Mouse (Mus musculus): ENCODE measurements around the gene Phpt1.

Phpt1 gene

GRCm38 (mm10) chr2:25582466-25583119 is 7.6 kb upstream of the Phpt1 start:
- DNase-seq (ENCODE audit: low spot score) = no peak

- DNase-seq (ENCODE audit: low spot score) = no peak
Measured at GRCm38 (mm10) chr2:25581901-25582301, 6.9 kb upstream of the Phpt1 start.

GRCm38 (mm10) chr2:25581294-25581864 is 6.4 kb upstream of the Phpt1 start, which contains the start of gene Ajm1:
Ajm1 (minus strand) TSS chr2:25581757.
- DNase-seq (ENCODE audit: low spot score) = peak; percentile 74

GRCm38 (mm10) chr2:25580621-25581101 is 5.6 kb upstream of the Phpt1 start:
- DNase-seq (ENCODE audit: low spot score) = no peak

- DNase-seq (ENCODE audit: low spot score) = peak; percentile 66
Measured at GRCm38 (mm10) chr2:25579737-25580460, 4.9 kb upstream of the Phpt1 start.

- no peak for DNase-seq (ENCODE audit: low spot score)
Measured at GRCm38 (mm10) chr2:25578796-25579736, 4.0 kb upstream of the Phpt1 start.

- no peak for DNase-seq (ENCODE audit: low spot score)
Measured at GRCm38 (mm10) chr2:25577951-25578795, 3.1 kb upstream of the Phpt1 start.

- DNase-seq (ENCODE audit: low spot score) = peak; percentile 36
Measured at GRCm38 (mm10) chr2:25576965-25577891, 2.2 kb upstream of the Phpt1 start.

- DNase-seq (ENCODE audit: low spot score) = no peak
Measured at GRCm38 (mm10) chr2:25576028-25576850, 1.2 kb upstream of the Phpt1 start.

GRCm38 (mm10) chr2:25575432-25576027 is 506 bp upstream of the Phpt1 start:
- DNase-seq (ENCODE audit: low spot score) = peak; percentile 26

GRCm38 (mm10) chr2:25574136-25574535 is 888 bp downstream of the Phpt1 start:
- no peak for DNase-seq (ENCODE audit: low spot score)

- no peak for DNase-seq (ENCODE audit: low spot score)
Measured at GRCm38 (mm10) chr2:25573068-25573467, 2.0 kb downstream of the Phpt1 start.

GRCm38 (mm10) chr2:25571221-25571620 is 3.8 kb downstream of the Phpt1 start:
- no peak for DNase-seq (ENCODE audit: low spot score)

- no peak for DNase-seq (ENCODE audit: low spot score)
Measured at GRCm38 (mm10) chr2:25569323-25569722, 5.7 kb downstream of the Phpt1 start.

- no peak for DNase-seq (ENCODE audit: low spot score)
Measured at GRCm38 (mm10) chr2:25568473-25569019, 6.5 kb downstream of the Phpt1 start.

- no peak for DNase-seq (ENCODE audit: low spot score)
Measured at GRCm38 (mm10) chr2:25566558-25566957, 8.5 kb downstream of the Phpt1 start.

- no peak for DNase-seq (ENCODE audit: low spot score)
Measured at GRCm38 (mm10) chr2:25565741-25566140, 9.3 kb downstream of the Phpt1 start.

GRCm38 (mm10) chr2:25561946-25562345 is 13.1 kb downstream of the Phpt1 start:
- DNase-seq (ENCODE audit: low spot score) = no peak

Measured in T-cell, adult 2 months (primary cell).